Mouse (Mus musculus): ENCODE data around the gene Rbm44. TPM values are rescaled to one million over a fixed set of nuclear protein-coding genes. Genes with fewer than 3 reads are reported as not detected.

Gene Rbm44
- polyA plus RNA-seq, 1 experiment from 2014 or later: 1.0 TPM

DNA sequence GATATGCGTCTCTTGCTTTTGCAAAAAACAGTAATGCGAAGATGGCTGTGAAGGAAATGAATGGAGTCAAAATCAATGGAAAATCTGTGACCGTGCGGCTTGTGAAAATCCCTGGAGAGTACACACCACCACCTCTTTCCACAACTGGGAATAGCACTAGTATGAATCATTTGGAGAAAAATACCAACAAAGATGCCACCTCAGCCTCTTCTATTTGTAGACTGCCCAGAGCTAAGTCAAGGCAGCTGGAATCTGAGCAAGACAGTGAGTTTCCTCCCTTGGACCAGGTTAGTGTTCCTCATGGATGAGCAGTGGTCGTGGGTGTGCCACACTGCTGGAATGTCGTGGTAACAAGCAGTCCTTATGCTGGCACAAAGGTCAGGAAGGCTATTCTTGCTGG, 21.9 kb downstream of the Rbm44 start:
- H3K9ac ChIP-seq (ENCODE audit: low read depth, low read length): no peak overlapping the region
- H3K36me3 ChIP-seq (ENCODE audit: control insufficient read depth, insufficient read depth, low read length): no peaks in the 10 kb centered on the region
- no peak overlapping the region for H3K27ac ChIP-seq (ENCODE audit: low read depth, low read length)
- no peak for ATAC-seq (ENCODE audit: low FRiP score, low TSS enrichment)
- H3K9me3 ChIP-seq (ENCODE audit: control insufficient read depth, low read length): no peaks in the 10 kb centered on the region
- no peaks in the 10 kb centered on the region for H3K27me3 ChIP-seq (ENCODE audit: control insufficient read depth, insufficient read depth, low read length)
- H3K4me3 ChIP-seq (ENCODE audit: low read length): no peak overlapping the region
- WGBS: 79% methylated on average over 6 of the region's 6 CpGs
- H3K4me1 ChIP-seq (ENCODE audit: control insufficient read depth, insufficient read depth, low read length): no peaks in the 10 kb centered on the region
- no peak overlapping the region for H3K4me2 ChIP-seq (replicated peaks; ENCODE audit: low read depth, low read length)

- no peak for ATAC-seq (ENCODE audit: low FRiP score, low TSS enrichment)
- Histone ChIP-seq H3K27me3 (ENCODE audit: control insufficient read depth, insufficient read depth, low read length) (no peaks in the 10 kb centered on the region), H3K9ac (ENCODE audit: low read depth, low read length) (no peak overlapping the region), H3K36me3 (ENCODE audit: control insufficient read depth, insufficient read depth, low read length) (no peaks in the 10 kb centered on the region), H3K4me1 (ENCODE audit: control insufficient read depth, insufficient read depth, low read length) (no peaks in the 10 kb centered on the region), H3K4me3 (ENCODE audit: low read length) (no peak overlapping the region), H3K9me3 (ENCODE audit: control insufficient read depth, low read length) (no peaks in the 10 kb centered on the region), H3K27ac (ENCODE audit: low read depth, low read length) (no peak overlapping the region), H3K4me2 (replicated peaks; ENCODE audit: low read depth, low read length) (no peak overlapping the region)
- WGBS: 89% methylated on average over 4 of the region's 4 CpGs
Measured at GRCm38 (mm10) chr1:91169157-91169556, 24.3 kb downstream of the Rbm44 start.

GRCm38 (mm10) chr1:91174796-91175195, 29.9 kb downstream of the Rbm44 start:
- H3K9me3 ChIP-seq (ENCODE audit: control insufficient read depth, low read length): no peaks in the 10 kb centered on the region

DNA sequence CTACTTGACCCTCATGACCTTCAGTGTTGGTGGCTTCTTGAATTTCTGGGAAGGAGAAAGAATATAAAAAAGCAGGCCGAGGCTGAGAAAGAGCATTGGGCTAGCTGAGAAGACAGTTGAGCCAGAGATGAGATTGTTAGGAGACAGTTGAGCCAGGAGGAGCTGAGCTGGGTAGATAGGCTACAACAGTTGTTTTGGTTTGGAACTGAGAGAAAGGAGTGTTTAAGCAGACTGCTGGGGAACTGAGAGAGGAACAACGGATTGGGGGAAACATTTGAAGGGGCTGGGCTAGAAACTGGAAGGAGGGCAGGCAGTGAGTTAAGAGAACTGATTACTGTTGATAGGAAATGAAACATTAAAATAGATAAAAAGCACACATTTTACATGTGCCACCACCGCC, 31.1 kb downstream of the Rbm44 start:
- Histone ChIP-seq H3K9ac (ENCODE audit: low read depth, low read length) (no peak overlapping the region), H3K27me3 (ENCODE audit: control insufficient read depth, insufficient read depth, low read length) (peaks cover 16% of the 10 kb centered on the region), H3K9me3 (ENCODE audit: control insufficient read depth, low read length) (no peaks in the 10 kb centered on the region), H3K27ac (ENCODE audit: low read depth, low read length) (no peak overlapping the region), H3K36me3 (ENCODE audit: control insufficient read depth, insufficient read depth, low read length) (no peaks in the 10 kb centered on the region), H3K4me2 (replicated peaks; ENCODE audit: low read depth, low read length) (no peak overlapping the region), H3K4me3 (ENCODE audit: low read length) (no peak overlapping the region), H3K4me1 (ENCODE audit: control insufficient read depth, insufficient read depth, low read length) (peaks cover 7% of the 10 kb centered on the region)
- no peak for ATAC-seq (ENCODE audit: low FRiP score, low TSS enrichment)
- 45% methylated on average over 3 of the region's 3 CpGs for WGBS

More at GRCm38 (mm10) chr1:91174796-91175195, 29.9 kb downstream of the Rbm44 start:
- no peak overlapping the region for H3K9ac ChIP-seq (ENCODE audit: low read depth, low read length)
- no peaks in the 10 kb centered on the region for H3K36me3 ChIP-seq (ENCODE audit: control insufficient read depth, insufficient read depth, low read length)
- no peak overlapping the region for H3K4me3 ChIP-seq (ENCODE audit: low read length)
- H3K27ac ChIP-seq (ENCODE audit: low read depth, low read length): no peak overlapping the region
- no peak for ATAC-seq (ENCODE audit: low FRiP score, low TSS enrichment)
- H3K4me2 ChIP-seq (replicated peaks; ENCODE audit: low read depth, low read length): no peak overlapping the region
- no peaks in the 10 kb centered on the region; the same call in none of the 2 replicates for H3K4me1 ChIP-seq (ENCODE audit: control insufficient read depth, insufficient read depth, low read length)
- 93% methylated on average over 5 of the region's 5 CpGs for whole genome bisulfite sequencing
- H3K27me3 ChIP-seq (ENCODE audit: control insufficient read depth, insufficient read depth, low read length): peaks cover 7% of the 10 kb centered on the region

GRCm38 (mm10) chr1:91176871-91177270, 32.0 kb downstream of the Rbm44 start:
- Histone ChIP-seq H3K9me3 (ENCODE audit: control insufficient read depth, low read length) (no peaks in the 10 kb centered on the region), H3K9ac (ENCODE audit: low read depth, low read length) (no peak overlapping the region), H3K4me1 (ENCODE audit: control insufficient read depth, insufficient read depth, low read length) (peaks cover 9% of the 10 kb centered on the region), H3K4me2 (replicated peaks; ENCODE audit: low read depth, low read length) (no peak overlapping the region), H3K27me3 (ENCODE audit: control insufficient read depth, insufficient read depth, low read length) (peaks cover 16% of the 10 kb centered on the region), H3K4me3 (ENCODE audit: low read length) (no peak overlapping the region), H3K27ac (ENCODE audit: low read depth, low read length) (no peak overlapping the region), H3K36me3 (ENCODE audit: control insufficient read depth, insufficient read depth, low read length) (no peaks in the 10 kb centered on the region)
- ATAC-seq (ENCODE audit: low FRiP score, low TSS enrichment): no peak
- 79% methylated on average over 4 of the region's 4 CpGs for WGBS

- H3K9me3 ChIP-seq (ENCODE audit: control insufficient read depth, low read length): no peaks in the 10 kb centered on the region
- no peak overlapping the region for H3K9ac ChIP-seq (ENCODE audit: low read depth, low read length)
- no peak overlapping the region for H3K4me2 ChIP-seq (replicated peaks; ENCODE audit: low read depth, low read length)
- H3K27ac ChIP-seq (ENCODE audit: low read depth, low read length): no peak overlapping the region
- peaks cover 16% of the 10 kb centered on the region for H3K27me3 ChIP-seq (ENCODE audit: control insufficient read depth, insufficient read depth, low read length)
- H3K4me3 ChIP-seq (ENCODE audit: low read length): no peak overlapping the region
- peaks cover 9% of the 10 kb centered on the region for H3K4me1 ChIP-seq (ENCODE audit: control insufficient read depth, insufficient read depth, low read length)
- H3K36me3 ChIP-seq (ENCODE audit: control insufficient read depth, insufficient read depth, low read length): no peaks in the 10 kb centered on the region
- ATAC-seq (ENCODE audit: low FRiP score, low TSS enrichment): peak; percentile 47; the same call in 1 of the 2 replicates
- WGBS: 25% methylated on average over 5 of the region's 5 CpGs
Measured at GRCm38 (mm10) chr1:91179086-91179485, 34.2 kb downstream of the Rbm44 start.

DNA sequence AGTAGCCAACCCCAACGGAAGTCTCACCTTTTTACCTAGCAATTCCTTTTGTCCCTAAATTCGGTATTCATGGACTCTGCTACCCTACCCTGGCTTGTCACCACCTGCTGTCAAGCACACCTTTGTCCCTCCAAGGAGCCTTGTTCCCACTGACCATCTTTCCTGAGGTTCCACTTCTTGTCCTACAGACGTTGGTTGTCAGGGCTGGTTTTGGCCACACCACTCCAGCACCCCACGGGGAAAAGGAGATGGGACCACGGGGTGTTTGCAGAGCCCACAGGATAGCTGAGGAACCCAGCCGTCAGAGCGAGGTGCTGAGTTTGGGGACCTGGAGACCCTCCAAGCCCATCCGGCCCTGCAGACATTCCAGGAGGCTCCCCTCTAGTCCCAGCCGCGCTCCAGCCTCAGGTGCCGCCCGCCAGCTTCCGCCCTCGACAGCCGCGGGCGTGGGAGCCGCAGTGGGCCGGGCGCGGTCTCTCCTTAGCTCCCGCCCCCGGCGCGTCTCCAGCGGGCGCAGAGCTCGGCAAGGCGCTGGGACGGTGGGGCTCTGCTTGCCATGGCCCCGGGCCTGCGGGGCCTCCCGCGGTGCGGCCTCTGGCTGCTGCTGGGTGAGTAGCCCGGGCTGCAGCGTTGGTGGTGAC, 34.8 kb downstream of the Rbm44 start, which contains the start of gene Ramp1:
Ramp1 (plus strand) TSS at position 290 of the 641 bp plus-strand sequence.
- ATAC-seq (ENCODE audit: low FRiP score, low TSS enrichment): peak; percentile 65; the same call in 1 of the 2 replicates

DNA sequence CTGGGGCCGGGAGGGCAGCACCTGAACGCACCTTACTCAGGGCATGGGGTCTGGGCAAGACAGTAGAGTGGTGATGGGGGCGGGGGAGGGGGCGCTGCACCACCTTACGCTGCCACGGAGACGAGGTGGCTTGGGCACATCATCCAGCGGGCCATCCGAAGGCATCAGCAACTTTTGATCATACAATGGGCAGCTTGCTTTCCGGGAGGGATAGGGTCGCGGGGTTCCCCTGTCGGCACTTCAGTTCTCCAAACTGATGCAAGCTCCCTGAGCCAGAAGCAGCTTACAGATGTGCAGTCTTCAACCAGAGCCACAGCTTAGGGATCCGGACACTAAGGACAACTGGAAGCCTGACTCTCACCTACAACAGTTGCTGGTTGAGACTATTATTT, 35.3 kb downstream of the Rbm44 start:
- Histone ChIP-seq H3K36me3 (ENCODE audit: control insufficient read depth, insufficient read depth, low read length) (no peaks in the 10 kb centered on the region), H3K4me1 (ENCODE audit: control insufficient read depth, insufficient read depth, low read length) (peaks cover 9% of the 10 kb centered on the region), H3K9ac (ENCODE audit: low read depth, low read length) (peak overlapping the region; percentile 13), H3K4me3 (ENCODE audit: low read length) (peak overlapping the region; percentile 39), H3K27me3 (ENCODE audit: control insufficient read depth, insufficient read depth, low read length) (peaks cover 19% of the 10 kb centered on the region), H3K27ac (ENCODE audit: low read depth, low read length) (no peak overlapping the region), H3K9me3 (ENCODE audit: control insufficient read depth, low read length) (no peaks in the 10 kb centered on the region), H3K4me2 (replicated peaks; ENCODE audit: low read depth, low read length) (peak overlapping the region; percentile 70)
- 6% methylated on average over 14 of the region's 14 CpGs for WGBS
- no peak for ATAC-seq (ENCODE audit: low FRiP score, low TSS enrichment)

More for the DNA sequence above, 34.8 kb downstream of the Rbm44 start, which contains the start of gene Ramp1:
- WGBS: 4% methylated on average over 37 of the region's 37 CpGs
- no peak within 1 kb of the TSS for H3K27ac ChIP-seq (ENCODE audit: low read depth, low read length)
- H3K4me1 ChIP-seq (ENCODE audit: control insufficient read depth, insufficient read depth, low read length): peaks cover 9% of the 10 kb centered on the region
- peak within 1 kb of the TSS; percentile 39 for H3K4me3 ChIP-seq (ENCODE audit: low read length)
- H3K27me3 ChIP-seq (ENCODE audit: control insufficient read depth, insufficient read depth, low read length): peaks cover 19% of the 10 kb centered on the region
- H3K9ac ChIP-seq (ENCODE audit: low read depth, low read length): peak within 1 kb of the TSS; percentile 13
- H3K36me3 ChIP-seq (ENCODE audit: control insufficient read depth, insufficient read depth, low read length): no peaks in the 10 kb centered on the region
- H3K4me2 ChIP-seq (replicated peaks; ENCODE audit: low read depth, low read length): peak within 1 kb of the TSS; percentile 70
- no peaks in the 10 kb centered on the region for H3K9me3 ChIP-seq (ENCODE audit: control insufficient read depth, low read length)

- Histone ChIP-seq H3K36me3 (ENCODE audit: control insufficient read depth, insufficient read depth, low read length) (no peaks in the 10 kb centered on the region), H3K27ac (ENCODE audit: low read depth, low read length) (no peak overlapping the region), H3K4me1 (ENCODE audit: control insufficient read depth, insufficient read depth, low read length) (peaks cover 9% of the 10 kb centered on the region), H3K9ac (ENCODE audit: low read depth, low read length) (no peak overlapping the region), H3K9me3 (ENCODE audit: control insufficient read depth, low read length) (no peaks in the 10 kb centered on the region), H3K4me3 (ENCODE audit: low read length) (no peak overlapping the region), H3K27me3 (ENCODE audit: control insufficient read depth, insufficient read depth, low read length) (peaks cover 19% of the 10 kb centered on the region), H3K4me2 (replicated peaks; ENCODE audit: low read depth, low read length) (no peak overlapping the region)
- ATAC-seq (ENCODE audit: low FRiP score, low TSS enrichment): no peak
- WGBS: 72% methylated on average over 6 of the region's 6 CpGs
Measured at GRCm38 (mm10) chr1:91180723-91181122, 35.8 kb downstream of the Rbm44 start.

All from kidney, embryonic 14.5 days (tissue).